Mouse (Mus musculus) megakaryocyte, embryonic 14.5 days (primary cell): ENCODE data around the gene Plxnd1. TPM values are rescaled to one million over a fixed set of nuclear protein-coding genes. Genes with fewer than 3 reads are reported as not detected.

ENCODE experiments used
- H3K27me3 ChIP-seq: replicated peaks from 2 replicates; pipeline ENCODE3; 2012; ENCODE audit warnings: inconsistent platforms
- H3K36me3 ChIP-seq: replicated peaks from 2 replicates; pipeline ENCODE3; 2012; ENCODE audit warnings: low read length, inconsistent platforms, mixed read lengths
- H3K4me1 ChIP-seq: 2 replicates; pipeline ENCODE4 v1.6.1; 2012; ENCODE audit warnings: inconsistent platforms
- H3K4me3 ChIP-seq: replicated peaks from 2 replicates; pipeline ENCODE3; 2012; ENCODE audit warnings: moderate library complexity, mild to moderate bottlenecking, inconsistent platforms
- H3K9me3 ChIP-seq: 2 replicates; pipeline ENCODE4 v1.6.1; 2012; ENCODE audit warnings: inconsistent platforms
- FLI1 ChIP-seq: IDR thresholded peaks from 2 replicates; pipeline ENCODE4 v1.6.1; 2012; ENCODE audit warnings: low read length, inconsistent platforms, mixed read lengths
- GATA1 ChIP-seq: IDR thresholded peaks from 3 replicates; pipeline ENCODE4 v1.6.1; 2012; ENCODE audit warnings: mixed read lengths, low read length, inconsistent platforms, borderline replicate concordance
- polyA plus RNA-seq: library from polyadenylated mRNA; stranded (reverse); fragments of >175 nt; gene quantifications from 2 replicates; pipeline ENCODE4 v1.2.3, GENCODE M21; 2012; ENCODE audit warnings: low replicate concordance; ENCODE audit not compliant: insufficient read depth

Plxnd1 gene
- polyA plus RNA-seq, 1 experiment, result 14.9 TPM

DNA sequence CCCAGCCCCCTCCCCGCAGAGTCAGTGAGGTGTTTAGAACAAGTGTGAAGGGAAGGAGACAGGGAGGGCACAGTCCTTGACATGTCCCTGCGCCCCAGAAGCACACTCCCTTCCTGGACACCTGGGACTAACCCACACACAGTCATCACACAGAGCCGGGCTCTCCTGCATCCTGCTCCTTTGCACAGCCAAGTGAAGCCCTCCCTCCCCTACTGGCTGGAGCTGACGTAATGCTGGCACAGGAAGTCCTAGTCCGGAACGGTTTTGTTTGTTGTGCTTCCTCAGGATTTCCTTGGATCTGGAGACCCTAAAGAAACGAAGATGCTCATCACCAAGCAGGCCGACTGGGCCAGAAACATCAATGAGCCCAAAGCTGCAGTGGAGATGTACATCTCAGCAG is 84.9 kb downstream of the Plxnd1 start:
- peaks cover 90% of the 10 kb centered on the region for H3K4me1 ChIP-seq
- H3K9me3 ChIP-seq, result no peaks in the 10 kb centered on the region
- no peak for TF ChIP-seq FLI1
- no peak for TF ChIP-seq GATA1
- H3K4me3 ChIP-seq, result peak overlapping the region; percentile 77
- H3K27me3 ChIP-seq, result peaks cover 4% of the 10 kb centered on the region
- H3K36me3 ChIP-seq, result no peaks in the 10 kb centered on the region

GRCm38 (mm10) chr6:115909052-115909451 is 85.8 kb downstream of the Plxnd1 start:
- no peaks in the 10 kb centered on the region for H3K9me3 ChIP-seq
- no peaks in the 10 kb centered on the region for H3K36me3 ChIP-seq
- no peak for TF ChIP-seq GATA1
- no peak for TF ChIP-seq FLI1
- H3K4me1 ChIP-seq, result peaks cover 91% of the 10 kb centered on the region
- H3K4me3 ChIP-seq, result no peak overlapping the region
- no peaks in the 10 kb centered on the region for H3K27me3 ChIP-seq

DNA sequence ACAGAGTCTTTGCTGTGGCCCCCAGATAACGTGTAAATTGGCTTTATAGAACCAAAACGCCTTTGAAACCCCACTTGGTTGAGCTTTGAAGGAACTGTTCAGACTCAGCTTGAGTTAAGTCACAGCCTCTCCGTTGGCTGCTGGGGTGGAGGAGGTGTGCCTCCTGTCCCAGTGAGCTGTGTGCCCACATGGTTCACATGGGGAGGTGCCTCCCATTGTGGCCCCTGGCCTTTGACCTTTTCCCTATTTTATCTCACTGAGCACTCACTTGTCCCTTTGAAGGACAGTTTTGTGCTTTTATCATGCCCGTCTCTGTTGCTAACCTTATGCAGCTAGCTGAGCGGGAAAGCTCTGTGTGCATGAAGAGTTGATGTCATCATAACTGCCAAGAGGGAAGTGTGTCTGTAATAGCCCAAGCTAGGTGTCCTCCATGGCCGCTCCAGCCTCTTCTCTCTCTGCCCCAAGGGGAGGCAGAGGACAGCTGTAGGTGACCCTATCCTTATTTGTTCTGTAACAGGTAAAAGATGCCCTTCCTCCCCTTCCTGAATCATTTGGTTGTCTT is 86.3 kb downstream of the Plxnd1 start:
- Histone ChIP-seq H3K4me1 (peaks cover 92% of the 10 kb centered on the region), H3K36me3 (no peaks in the 10 kb centered on the region), H3K27me3 (no peaks in the 10 kb centered on the region), H3K4me3 (no peak overlapping the region), H3K9me3 (no peaks in the 10 kb centered on the region)
- no peak for TF ChIP-seq FLI1

DNA sequence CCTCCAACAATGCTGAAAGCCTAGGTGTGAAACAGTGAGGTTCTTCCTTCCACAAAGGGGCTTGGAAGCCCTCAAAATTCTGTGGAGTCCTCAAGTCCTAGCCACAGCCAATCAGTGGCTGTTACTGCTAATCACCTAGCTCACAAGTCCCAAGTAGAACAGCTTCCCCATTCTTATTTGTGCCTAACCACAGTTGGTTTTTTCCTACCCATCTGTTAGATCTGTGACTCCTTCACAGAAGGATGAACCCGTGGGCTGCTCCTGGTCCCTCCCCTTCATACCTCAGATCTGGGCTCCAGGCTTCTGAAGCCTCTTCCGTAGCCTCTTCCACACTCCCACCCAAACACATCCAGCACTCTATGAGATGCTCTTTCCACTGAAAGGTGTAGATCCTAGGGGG is 87.9 kb downstream of the Plxnd1 start:
- no peak overlapping the region for H3K4me3 ChIP-seq
- H3K36me3 ChIP-seq, result no peaks in the 10 kb centered on the region
- TF ChIP-seq GATA1, result no peak
- TF ChIP-seq FLI1, result no peak
- H3K27me3 ChIP-seq, result no peaks in the 10 kb centered on the region
- H3K4me1 ChIP-seq, result peaks cover 96% of the 10 kb centered on the region
- H3K9me3 ChIP-seq, result no peaks in the 10 kb centered on the region

DNA sequence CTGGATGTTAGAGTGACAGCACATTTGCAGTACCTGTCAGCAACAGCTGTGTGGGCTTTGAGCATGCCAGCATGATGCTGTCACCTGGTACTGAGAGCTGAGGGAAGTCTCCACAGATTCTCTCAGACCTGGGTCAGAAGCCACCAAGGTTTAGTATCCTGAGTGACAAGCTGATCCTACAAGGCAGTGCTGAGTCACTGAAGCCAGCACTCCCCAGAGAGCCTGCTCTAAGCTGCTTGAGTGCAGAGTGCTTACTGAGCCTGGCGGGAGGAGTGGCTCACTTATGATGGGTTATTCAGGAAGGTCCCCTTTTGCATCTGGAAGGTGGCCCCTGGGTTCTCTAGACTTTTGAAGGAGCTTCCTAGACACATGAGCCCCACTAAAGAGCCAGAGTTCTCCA is 88.3 kb downstream of the Plxnd1 start:
- Histone ChIP-seq H3K4me3 (peak overlapping the region; percentile 40), H3K9me3 (no peaks in the 10 kb centered on the region), H3K27me3 (no peaks in the 10 kb centered on the region), H3K36me3 (no peaks in the 10 kb centered on the region), H3K4me1 (peaks cover 96% of the 10 kb centered on the region)
- no peak for TF ChIP-seq FLI1
- TF ChIP-seq GATA1, result no peak

- TF ChIP-seq GATA1, result no peak
- no peak for TF ChIP-seq FLI1
- H3K4me1 ChIP-seq, result peaks cover 96% of the 10 kb centered on the region
- no peaks in the 10 kb centered on the region for H3K9me3 ChIP-seq
- H3K36me3 ChIP-seq, result no peaks in the 10 kb centered on the region
- H3K27me3 ChIP-seq, result no peaks in the 10 kb centered on the region
- no peak overlapping the region for H3K4me3 ChIP-seq
Observed at GRCm38 (mm10) chr6:115905568-115905967, 89.2 kb downstream of the Plxnd1 start.

Other genes starting within 250 kb of the Plxnd1 start
- gene Tmem40, start 232.6 kb downstream of the Plxnd1 start, polyA plus RNA-seq, result 650 and 2,177 TPM in 2 replicates
- gene Cand2, start 220.5 kb downstream of the Plxnd1 start, polyA plus RNA-seq, result 7.0 and 7.1 TPM in 2 replicates
- 500 and 629 TPM in 2 replicates for gene Rpl32, start 186.3 kb downstream of the Plxnd1 start, polyA plus RNA-seq
- gene Efcab12, start 156.6 kb downstream of the Plxnd1 start, polyA plus RNA-seq, result not detected in 2 replicates
- 0.40 TPM in 1 of 2 replicates, not detected in the other for gene Mbd4, start 141.6 kb downstream of the Plxnd1 start, polyA plus RNA-seq
- 1.1 TPM in 1 of 2 replicates, not detected in the other for gene Ift122, start 141.5 kb downstream of the Plxnd1 start, polyA plus RNA-seq
- gene Rho, start 63.3 kb downstream of the Plxnd1 start, polyA plus RNA-seq, result not detected in 2 replicates
- gene H1foo, start 50.1 kb downstream of the Plxnd1 start, polyA plus RNA-seq, result not detected in 2 replicates
- gene Tmcc1, start 198.5 kb upstream of the Plxnd1 start, polyA plus RNA-seq, result 0.58 and 0.97 TPM in 2 replicates
- gene Washc2, start 213.0 kb upstream of the Plxnd1 start, polyA plus RNA-seq, result 5.5 and 10.2 TPM in 2 replicates